Mouse (Mus musculus) urinary bladder, postnatal 36 days (tissue): ENCODE measurements around the gene Emc3.
A peak's percentile ranks its signal among the peaks of the same experiment; 100 is the strongest.

Experiments
- DNase-seq, 2 experiments: peaks; one replicate each; pipeline ENCODE4 v3.0.0; 2022; ENCODE audit warnings: low spot score in 2 of 2, mixed read lengths in 1 of 2

The Emc3 gene

GRCm38 (mm10) chr6:113530932-113531839 is at the start of gene Emc3, which contains the start of gene Fancd2:
Gene Emc3, minus strand, starts transcription at chr6:113531652.
Gene Fancd2, plus strand, starts transcription at chr6:113531682.
- DNase-seq = peak; percentile 90 to 92

- no peak for DNase-seq
These were observed 47.9 kb upstream of the Emc3 start for GRCm38 (mm10) chr6:113579306-113579705.

GRCm38 (mm10) chr6:113576044-113576443 is 44.6 kb upstream of the Emc3 start:
- no peak for DNase-seq

GRCm38 (mm10) chr6:113564557-113564956 is 33.1 kb upstream of the Emc3 start:
- DNase-seq = no peak

GRCm38 (mm10) chr6:113559736-113560135 is 28.3 kb upstream of the Emc3 start:
- no peak for DNase-seq

GRCm38 (mm10) chr6:113543906-113544481 is 12.5 kb upstream of the Emc3 start:
- no peak for DNase-seq

GRCm38 (mm10) chr6:113541610-113542009 is 10.2 kb upstream of the Emc3 start:
- no peak for DNase-seq

- peak; percentile 55 to 71 for DNase-seq
These were observed 3.4 kb upstream of the Emc3 start for GRCm38 (mm10) chr6:113534886-113535285.

GRCm38 (mm10) chr6:113531840-113532404 is 470 bp upstream of the Emc3 start:
- DNase-seq = no peak

- DNase-seq = no peak
These were observed 8.0 kb downstream of the Emc3 start for GRCm38 (mm10) chr6:113523420-113523819.

- no peak for DNase-seq
These were observed 9.1 kb downstream of the Emc3 start for GRCm38 (mm10) chr6:113522310-113522709.

GRCm38 (mm10) chr6:113517434-113518080 is 13.9 kb downstream of the Emc3 start:
- DNase-seq = no peak

- DNase-seq = no peak
These were observed 16.9 kb downstream of the Emc3 start for GRCm38 (mm10) chr6:113514600-113514999.

- no peak for DNase-seq
These were observed 17.5 kb downstream of the Emc3 start for GRCm38 (mm10) chr6:113513944-113514343.

- no peak for DNase-seq
These were observed 22.5 kb downstream of the Emc3 start for GRCm38 (mm10) chr6:113508947-113509280.

- DNase-seq = peak in 1 of 2 experiments; percentile 23
These were observed 23.0 kb downstream of the Emc3 start for GRCm38 (mm10) chr6:113508272-113508946.

GRCm38 (mm10) chr6:113507130-113507529 is 24.3 kb downstream of the Emc3 start:
- DNase-seq = no peak

- DNase-seq = no peak
These were observed 25.8 kb downstream of the Emc3 start for GRCm38 (mm10) chr6:113505689-113506088.

- DNase-seq = no peak
These were observed 28.7 kb downstream of the Emc3 start for GRCm38 (mm10) chr6:113502801-113503200.

- no peak for DNase-seq
These were observed 29.9 kb downstream of the Emc3 start, which contains the start of gene Prrt3 for GRCm38 (mm10) chr6:113501388-113502084. Gene Prrt3, minus strand, starts transcription at chr6:113501931.

- no peak for DNase-seq
These were observed 32.1 kb downstream of the Emc3 start for GRCm38 (mm10) chr6:113499346-113499745.
